Comparison of ENCODE assay signal across 8 mouse cellular contexts in genomic region chr3:132950529-132950880, GRCm38 (mm10). TPM values are rescaled to one million over a fixed set of nuclear protein-coding genes. Genes with fewer than 3 reads are reported as not detected.
DNase-seq lines count a peak whose midpoint lies in the region; ATAC-seq and TF ChIP-seq lines count a peak whose summit lies in the region.

No protein-coding gene starts in this region.

- no peak for TF ChIP-seq POLR2A in ES-Bruce4 (IDR thresholded peaks at IDR 0.05; ENCODE audit: insufficient read depth, low read length)

- DNase-seq in heart, adult 8-10 months (ENCODE audit: low spot score): no peak
- DNase-seq in forebrain, postnatal 0 days: no peak
- DNase-seq in urinary bladder, postnatal 25 days (ENCODE audit: low spot score): no peak
- no peak for DNase-seq in left cerebral cortex, postnatal 4 days

- H3K36me3 ChIP-seq in heart, embryonic 15.5 days: no peaks in the 10 kb centered on the region
- no peaks in the 10 kb centered on the region for H3K36me3 ChIP-seq in ES-Bruce4 (ENCODE audit: control insufficient read depth, insufficient read depth, low read length, poor library complexity, severe bottlenecking)
- H3K36me3 ChIP-seq in forebrain, postnatal 0 days (ENCODE audit: insufficient read depth): no peaks in the 10 kb centered on the region
- no peaks in the 10 kb centered on the region for H3K36me3 ChIP-seq in liver, embryonic 16.5 days (ENCODE audit: control insufficient read depth, insufficient read depth)

- peak overlapping the region; percentile 58 for H3K4me3 ChIP-seq in heart, embryonic 15.5 days
- H3K4me3 ChIP-seq in ES-Bruce4 (ENCODE audit: low read depth, low read length): peak overlapping the region; percentile 57
- peak overlapping the region; percentile 65 for H3K4me3 ChIP-seq in forebrain, postnatal 0 days (ENCODE audit: low read depth, low read length)
- H3K4me3 ChIP-seq in liver, embryonic 16.5 days (ENCODE audit: low read depth, low read length): peak overlapping the region; percentile 60

- H3K4me1 ChIP-seq in heart, embryonic 15.5 days (replicated peaks): peaks cover 17% of the 10 kb centered on the region
- H3K4me1 ChIP-seq in ES-Bruce4 (ENCODE audit: control insufficient read depth, insufficient read depth, low read length): no peaks in the 10 kb centered on the region
- H3K4me1 ChIP-seq in forebrain, postnatal 0 days (ENCODE audit: insufficient read depth): no peaks in the 10 kb centered on the region
- peaks cover 3% of the 10 kb centered on the region for H3K4me1 ChIP-seq in liver, embryonic 16.5 days (ENCODE audit: control insufficient read depth, low read depth, low read length)

- intact Hi-C loops in left cerebral cortex, postnatal 4 days (cut with DNase I): no loop called here

- H3K4me2 ChIP-seq in heart, embryonic 15.5 days: peak overlapping the region; percentile 92
- peak overlapping the region; percentile 94 for H3K4me2 ChIP-seq in forebrain, postnatal 0 days (ENCODE audit: low read depth)
- H3K4me2 ChIP-seq in liver, embryonic 16.5 days (ENCODE audit: low read depth, low read length): peak overlapping the region; percentile 72

- ATAC-seq in heart, embryonic 15.5 days (replicated peaks; ENCODE audit: insufficient number of reproducible peaks, insufficient read depth, low FRiP score, low read depth): no peak
- no peak for ATAC-seq in forebrain, postnatal 0 days
- ATAC-seq in liver, embryonic 16.5 days (ENCODE audit: low read depth): no peak
- ATAC-seq in erythroid progenitor cell, adult 5-6 weeks (replicated peaks; ENCODE audit: low FRiP score, poor library complexity, severe bottlenecking): no peak

- no peak overlapping the region for H3K27ac ChIP-seq in heart, embryonic 15.5 days
- H3K27ac ChIP-seq in ES-Bruce4 (ENCODE audit: insufficient read depth, low read length): no peak overlapping the region
- no peak overlapping the region for H3K27ac ChIP-seq in forebrain, postnatal 0 days (ENCODE audit: low read depth, low read length)
- no peak overlapping the region for H3K27ac ChIP-seq in liver, embryonic 16.5 days (ENCODE audit: low read length)

- no peak for TF ChIP-seq CTCF in ES-Bruce4 (IDR thresholded peaks at IDR 0.05; ENCODE audit: low read depth, low read length)
- no peak for TF ChIP-seq CTCF in forebrain, postnatal 0 days (IDR thresholded peaks at IDR 0.05; ENCODE audit: low read depth)

- H3K9me3 ChIP-seq in heart, embryonic 15.5 days (replicated peaks): no peaks in the 10 kb centered on the region
- no peaks in the 10 kb centered on the region for H3K9me3 ChIP-seq in ES-Bruce4 (replicated peaks; ENCODE audit: control insufficient read depth, insufficient read depth, low read length, poor library complexity, severe bottlenecking)
- H3K9me3 ChIP-seq in forebrain, postnatal 0 days (ENCODE audit: low read length): no peaks in the 10 kb centered on the region
- H3K9me3 ChIP-seq in liver, embryonic 16.5 days (replicated peaks; ENCODE audit: control insufficient read depth, low read length): no peaks in the 10 kb centered on the region

- 7% methylated on average over 7 of the region's 7 CpGs for WGBS in heart, embryonic 15.5 days
- 8% methylated on average over 7 of the region's 7 CpGs for WGBS in forebrain, postnatal 0 days
- WGBS in liver, embryonic 16.5 days (ENCODE audit: insufficient replicate concordance): 13% methylated on average over 7 of the region's 7 CpGs

- peaks cover 6% of the 10 kb centered on the region; the same call in 1 of the 2 replicates for H3K27me3 ChIP-seq in heart, embryonic 15.5 days
- H3K27me3 ChIP-seq in ES-Bruce4 (ENCODE audit: control insufficient read depth, insufficient read depth, low read length, poor library complexity, severe bottlenecking): peaks cover 4% of the 10 kb centered on the region
- H3K27me3 ChIP-seq in forebrain, postnatal 0 days (ENCODE audit: insufficient read depth, low read length): no peaks in the 10 kb centered on the region
- H3K27me3 ChIP-seq in liver, embryonic 16.5 days (ENCODE audit: control insufficient read depth, insufficient read depth, low read depth, low read length): peaks cover 37% of the 10 kb centered on the region

- no peak for TF ChIP-seq EP300 in ES-Bruce4 (IDR thresholded peaks at IDR 0.05; ENCODE audit: insufficient read depth, low read depth, low read length)

- H3K9ac ChIP-seq in heart, embryonic 15.5 days: peak overlapping the region; percentile 57
- peak overlapping the region; percentile 67 for H3K9ac ChIP-seq in ES-Bruce4 (ENCODE audit: low read depth, poor library complexity, severe bottlenecking)
- H3K9ac ChIP-seq in forebrain, postnatal 0 days: peak overlapping the region; percentile 56
- H3K9ac ChIP-seq in liver, embryonic 16.5 days (ENCODE audit: low read depth, low read length): no peak overlapping the region

RNA-seq across cellular contexts. Expression of gene Npnt, which starts 0.4 kb away (rescaled TPM):
- polyA plus RNA-seq in heart, embryonic 15.5 days (2015; fragmentation: Nextera tagmentation; extraction: Ambion mirVana): 11.4 and 21.9 TPM in 2 replicates
- total RNA-seq in heart, adult 8-10 months (2022): 1 to 10 TPM; 1.4 to 2.4 (median 1.9) TPM
- 17.3 and 17.6 TPM in 2 replicates for polyA plus RNA-seq in ES-Bruce4 (2011; ENCODE audit: insufficient read depth, insufficient read length, low read depth, missing spikeins)
- total RNA-seq in forebrain, postnatal 0 days (2014; rRNA removed): 6.8 and 9.0 TPM in 2 replicates
- polyA plus RNA-seq in forebrain, postnatal 0 days (2015; fragmentation: Nextera tagmentation; extraction: Ambion mirVana): 9.0 and 14.3 TPM in 2 replicates
- polyA plus RNA-seq in liver, embryonic 16.5 days (2015; fragmentation: Nextera tagmentation; extraction: Ambion mirVana): 2.2 and 3.0 TPM in 2 replicates
- total RNA-seq in erythroid progenitor cell, adult 5-6 weeks (2015; ENCODE audit: low replicate concordance): 0.72 TPM in 1 of 2 replicates, not detected in the other
- not detected in 2 replicates for total RNA-seq in erythroid progenitor cell, adult 5-6 weeks (2017; ENCODE audit: low replicate concordance)
- 10 to 100 TPM; 13.2 to 14.8 TPM for total RNA-seq in left cerebral cortex, postnatal 4 days (2021)
